Mouse (Mus musculus) megakaryocyte, embryonic 14.5 days (primary cell): ENCODE measurements around the gene Bcl11b. TPM values are rescaled to one million over a fixed set of nuclear protein-coding genes. Genes with fewer than 3 reads are reported as not detected.

Experiments used
- H3K27me3 ChIP-seq: replicated peaks from 2 replicates; pipeline ENCODE3; 2012; ENCODE audit warnings: inconsistent platforms
- H3K36me3 ChIP-seq: replicated peaks from 2 replicates; pipeline ENCODE3; 2012; ENCODE audit warnings: low read length, inconsistent platforms, mixed read lengths
- H3K4me1 ChIP-seq: 2 replicates; pipeline ENCODE4 v1.6.1; 2012; ENCODE audit warnings: inconsistent platforms
- H3K4me3 ChIP-seq: replicated peaks from 2 replicates; pipeline ENCODE3; 2012; ENCODE audit warnings: moderate library complexity, mild to moderate bottlenecking, inconsistent platforms
- H3K9me3 ChIP-seq: 2 replicates; pipeline ENCODE4 v1.6.1; 2012; ENCODE audit warnings: inconsistent platforms
- FLI1 ChIP-seq: IDR thresholded peaks from 2 replicates; pipeline ENCODE4 v1.6.1; 2012; ENCODE audit warnings: low read length, inconsistent platforms, mixed read lengths
- GATA1 ChIP-seq: IDR thresholded peaks from 3 replicates; pipeline ENCODE4 v1.6.1; 2012; ENCODE audit warnings: mixed read lengths, low read length, inconsistent platforms, borderline replicate concordance
- polyA plus RNA-seq: library from polyadenylated mRNA; stranded (reverse); fragments of >175 nt; gene quantifications from 2 replicates; pipeline ENCODE4 v1.2.3, GENCODE M21; 2012; ENCODE audit warnings: low replicate concordance; ENCODE audit not compliant: insufficient read depth

Gene Bcl11b
- polyA plus RNA-seq, 1 experiment: 0.07 TPM

DNA sequence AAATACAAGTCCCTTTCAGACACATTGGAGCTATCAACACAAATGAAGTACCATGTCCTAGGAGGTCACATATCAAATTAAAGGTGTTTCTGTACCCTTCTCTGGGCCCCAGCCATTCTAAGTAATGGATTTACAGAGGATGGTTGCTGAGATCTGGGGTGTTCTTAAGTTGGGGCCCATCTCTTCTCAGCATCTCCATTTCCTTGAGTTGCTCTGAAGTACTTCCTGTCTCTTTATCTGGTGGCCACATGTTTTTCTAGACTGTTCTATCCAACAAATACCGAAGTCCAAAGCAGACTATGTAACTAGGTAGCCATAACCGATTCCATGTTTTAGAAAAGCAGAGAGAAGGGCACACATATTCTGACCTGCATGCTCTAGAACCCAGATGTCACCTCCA, 83.3 kb downstream of the Bcl11b start:
- Histone ChIP-seq H3K27me3 (no peaks in the 10 kb centered on the region), H3K4me1 (no peaks in the 10 kb centered on the region), H3K4me3 (no peak overlapping the region), H3K36me3 (no peaks in the 10 kb centered on the region), H3K9me3 (peaks cover 50% of the 10 kb centered on the region)
- TF ChIP-seq GATA1 (no peak), FLI1 (no peak)

DNA sequence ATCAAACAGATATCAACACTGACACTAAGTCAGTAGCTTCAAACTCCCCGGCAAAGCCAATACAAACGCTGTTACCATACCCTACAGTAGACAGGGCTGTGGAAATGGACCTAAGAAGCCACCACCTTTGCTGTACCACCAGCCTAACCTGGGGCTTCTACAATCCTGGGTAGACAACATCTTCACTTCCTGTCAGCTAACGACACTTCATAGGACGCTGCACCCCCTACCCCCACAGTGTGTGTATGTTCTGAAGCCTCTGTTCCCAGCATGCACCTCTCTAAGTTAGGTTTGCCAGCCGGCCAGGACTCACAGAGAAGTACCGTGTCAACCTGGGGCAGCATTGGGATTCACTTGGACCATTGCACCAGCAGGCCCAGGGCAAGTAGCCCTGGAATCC, 84.6 kb downstream of the Bcl11b start:
- H3K27me3 ChIP-seq: no peaks in the 10 kb centered on the region
- no peaks in the 10 kb centered on the region for H3K4me1 ChIP-seq
- no peak overlapping the region for H3K4me3 ChIP-seq
- H3K36me3 ChIP-seq: no peaks in the 10 kb centered on the region
- TF ChIP-seq FLI1: no peak
- TF ChIP-seq GATA1: no peak
- peaks cover 56% of the 10 kb centered on the region for H3K9me3 ChIP-seq

GRCm38 (mm10) chr12:107916008-107916407, 87.4 kb downstream of the Bcl11b start:
- TF ChIP-seq GATA1 (no peak), FLI1 (no peak)
- H3K36me3 ChIP-seq: no peaks in the 10 kb centered on the region
- H3K9me3 ChIP-seq: peaks cover 54% of the 10 kb centered on the region
- no peaks in the 10 kb centered on the region for H3K27me3 ChIP-seq
- no peak overlapping the region for H3K4me3 ChIP-seq
- H3K4me1 ChIP-seq: no peaks in the 10 kb centered on the region

- TF ChIP-seq GATA1: no peak
- TF ChIP-seq FLI1: no peak
- peaks cover 58% of the 10 kb centered on the region for H3K9me3 ChIP-seq
- H3K4me3 ChIP-seq: peak overlapping the region; percentile 70
- H3K36me3 ChIP-seq: no peaks in the 10 kb centered on the region
- H3K4me1 ChIP-seq: no peaks in the 10 kb centered on the region
- H3K27me3 ChIP-seq: no peaks in the 10 kb centered on the region
These were observed 88.0 kb downstream of the Bcl11b start for GRCm38 (mm10) chr12:107915396-107915795.

- no peaks in the 10 kb centered on the region for H3K36me3 ChIP-seq
- H3K4me3 ChIP-seq: peak overlapping the region; percentile 15
- no peaks in the 10 kb centered on the region for H3K4me1 ChIP-seq
- TF ChIP-seq FLI1 (no peak), GATA1 (no peak)
- peaks cover 50% of the 10 kb centered on the region for H3K9me3 ChIP-seq
- H3K27me3 ChIP-seq: no peaks in the 10 kb centered on the region
These were observed 94.6 kb downstream of the Bcl11b start for GRCm38 (mm10) chr12:107908826-107909225.

- no peaks in the 10 kb centered on the region for H3K36me3 ChIP-seq
- H3K4me3 ChIP-seq: no peak overlapping the region
- H3K4me1 ChIP-seq: no peaks in the 10 kb centered on the region
- H3K9me3 ChIP-seq: peaks cover 63% of the 10 kb centered on the region
- H3K27me3 ChIP-seq: no peaks in the 10 kb centered on the region
- TF ChIP-seq FLI1: no peak
- TF ChIP-seq GATA1: no peak
These were observed 98.1 kb downstream of the Bcl11b start for GRCm38 (mm10) chr12:107905333-107905732.

- H3K4me3 ChIP-seq: no peak overlapping the region
- H3K27me3 ChIP-seq: no peaks in the 10 kb centered on the region
- peaks cover 60% of the 10 kb centered on the region for H3K9me3 ChIP-seq
- no peaks in the 10 kb centered on the region for H3K36me3 ChIP-seq
- TF ChIP-seq GATA1 (no peak), FLI1 (no peak)
- no peaks in the 10 kb centered on the region for H3K4me1 ChIP-seq
These were observed 98.9 kb downstream of the Bcl11b start for GRCm38 (mm10) chr12:107904457-107904856.

- H3K9me3 ChIP-seq: peaks cover 61% of the 10 kb centered on the region
- H3K4me3 ChIP-seq: no peak overlapping the region
- no peaks in the 10 kb centered on the region for H3K36me3 ChIP-seq
- TF ChIP-seq FLI1: no peak
- no peak for TF ChIP-seq GATA1
- H3K4me1 ChIP-seq: no peaks in the 10 kb centered on the region
- H3K27me3 ChIP-seq: no peaks in the 10 kb centered on the region
These were observed 99.5 kb downstream of the Bcl11b start for GRCm38 (mm10) chr12:107903949-107904348.

DNA sequence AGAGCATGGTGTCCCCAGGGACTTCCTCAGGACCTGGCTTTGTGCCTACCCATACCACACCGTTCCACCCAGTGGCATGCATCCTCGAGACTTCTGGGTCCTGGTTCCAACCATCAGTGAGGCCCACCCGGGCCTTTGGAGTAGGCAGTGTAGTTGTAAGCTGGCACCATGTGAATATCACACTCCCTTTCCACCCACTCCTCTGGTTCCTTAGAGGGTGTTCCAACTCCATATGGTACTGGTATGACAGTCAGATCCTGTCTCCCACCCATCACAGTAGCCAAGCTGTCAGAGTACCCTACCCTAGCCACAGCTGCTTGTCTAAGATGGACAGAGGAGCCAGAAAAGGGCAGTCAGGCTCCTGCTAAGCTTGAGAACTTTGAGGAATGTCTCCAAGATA, 112.0 kb downstream of the Bcl11b start:
- TF ChIP-seq FLI1 (no peak), GATA1 (no peak)
- H3K9me3 ChIP-seq: peaks cover 31% of the 10 kb centered on the region
- no peak overlapping the region for H3K4me3 ChIP-seq
- H3K27me3 ChIP-seq: no peaks in the 10 kb centered on the region
- H3K4me1 ChIP-seq: no peaks in the 10 kb centered on the region
- H3K36me3 ChIP-seq: no peaks in the 10 kb centered on the region

- Histone ChIP-seq H3K9me3 (peaks cover 31% of the 10 kb centered on the region), H3K4me3 (no peak overlapping the region), H3K36me3 (no peaks in the 10 kb centered on the region), H3K4me1 (no peaks in the 10 kb centered on the region), H3K27me3 (no peaks in the 10 kb centered on the region)
- TF ChIP-seq FLI1: no peak
- no peak for TF ChIP-seq GATA1
These were observed 113.1 kb downstream of the Bcl11b start for GRCm38 (mm10) chr12:107890326-107890725.

DNA sequence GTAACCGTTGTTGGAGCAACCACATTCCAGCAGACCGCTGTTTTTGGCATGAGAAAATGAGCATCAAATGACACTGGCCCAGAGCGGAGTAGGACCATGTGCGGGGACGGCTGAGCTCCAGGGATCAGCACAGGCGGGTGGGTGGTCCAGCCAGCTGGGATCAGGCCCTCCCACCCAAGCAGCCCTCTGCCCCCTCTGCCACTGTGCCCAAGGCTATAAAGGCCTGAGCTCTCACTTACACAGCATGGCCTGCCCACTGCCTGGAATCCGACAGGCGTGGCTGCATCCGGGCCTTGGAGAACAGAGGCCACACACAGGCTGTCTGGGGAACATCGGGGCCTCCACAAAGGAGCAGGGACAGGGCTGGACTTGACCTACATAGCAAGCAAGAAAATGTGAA, 113.6 kb downstream of the Bcl11b start:
- no peak for TF ChIP-seq GATA1
- TF ChIP-seq FLI1: no peak
- Histone ChIP-seq H3K9me3 (peaks cover 31% of the 10 kb centered on the region), H3K4me1 (no peaks in the 10 kb centered on the region), H3K4me3 (no peak overlapping the region), H3K36me3 (no peaks in the 10 kb centered on the region), H3K27me3 (no peaks in the 10 kb centered on the region)
